Mouse (Mus musculus) thymus, postnatal 10 days (tissue): ENCODE data around the gene Lama1.

Experiments
- DNase-seq, 2 experiments: peaks; one replicate each; pipeline ENCODE4 v3.0.0; 2021; ENCODE audit warnings: low spot score in 2 of 2

Lama1 gene

DNA sequence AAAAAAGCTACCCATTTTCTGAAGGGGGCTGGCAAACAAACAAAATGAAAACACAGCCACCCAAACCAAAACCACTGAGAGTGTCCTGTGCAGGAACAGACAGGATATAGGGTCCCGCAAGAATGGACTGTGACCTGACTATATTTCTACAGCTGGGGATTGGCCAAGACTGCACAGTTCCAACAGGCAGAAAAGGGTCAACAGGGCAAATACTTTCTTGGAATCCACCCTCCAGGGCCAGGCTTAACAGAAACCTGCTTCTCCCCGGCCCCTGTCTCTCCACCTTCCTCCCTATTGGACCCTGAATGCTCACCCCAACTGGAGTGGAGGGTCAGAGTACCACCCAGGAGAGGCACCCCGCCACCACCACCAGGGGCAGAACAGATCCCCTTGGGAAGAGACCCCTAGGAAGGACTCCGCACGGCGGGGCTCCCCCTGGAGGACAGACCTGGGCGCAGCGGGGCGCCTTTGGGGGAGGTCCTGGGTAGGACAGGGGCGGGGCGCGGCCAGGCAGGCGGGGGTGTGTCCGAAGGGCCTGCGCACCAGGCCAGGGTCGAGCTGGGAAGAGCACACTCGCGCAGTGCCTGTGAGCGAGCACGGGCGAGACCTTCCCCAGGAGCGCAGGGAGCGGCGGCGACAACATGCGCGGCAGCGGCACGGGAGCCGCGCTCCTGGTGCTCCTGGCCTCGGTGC, at the start of gene Lama1:
Gene Lama1, plus strand, starts transcription at position 566 of the 693 bp plus-strand sequence.
- peak in 1 of 2 experiments; percentile 17 for DNase-seq

DNA sequence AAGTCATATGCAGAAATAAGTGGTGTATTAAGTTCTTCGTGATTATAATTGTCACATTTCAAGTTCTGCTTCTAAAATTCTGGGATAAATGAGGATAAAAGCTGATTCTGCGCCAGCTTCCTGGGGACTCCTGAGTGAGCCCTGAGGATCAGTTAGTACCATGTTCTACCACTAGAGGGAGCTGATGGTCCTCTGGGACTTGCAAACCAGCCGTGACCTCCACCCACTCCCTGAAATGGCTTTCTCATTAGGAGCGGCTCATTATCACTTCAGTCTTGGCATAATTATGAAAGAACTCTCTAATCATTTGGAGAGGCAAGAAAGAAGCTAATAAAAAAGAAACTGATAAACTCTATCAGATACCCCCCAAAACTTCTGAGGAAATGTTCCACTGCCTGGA, 45.6 kb upstream of the Lama1 start:
- DNase-seq: peak in 1 of 2 experiments; percentile 44

DNA sequence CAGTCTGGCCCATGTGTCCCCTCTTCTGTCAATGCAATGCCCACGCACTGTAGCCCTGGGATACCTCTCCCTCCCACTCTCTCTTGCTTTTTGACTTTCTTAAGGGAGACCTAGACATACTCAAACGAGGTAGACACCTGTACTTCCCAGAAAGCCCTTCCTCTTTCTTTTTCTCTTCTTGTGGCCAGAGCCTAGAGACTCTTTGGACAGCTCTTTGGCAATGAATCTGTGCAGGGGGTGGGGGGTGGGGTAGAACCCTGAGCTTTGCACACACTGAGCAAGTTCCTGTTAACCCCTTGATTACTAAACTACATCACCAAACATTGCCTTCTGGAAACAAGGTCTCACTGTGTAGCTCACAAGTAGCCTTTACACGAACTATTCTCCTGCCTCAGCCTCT, 32.8 kb upstream of the Lama1 start:
- no peak for DNase-seq

DNA sequence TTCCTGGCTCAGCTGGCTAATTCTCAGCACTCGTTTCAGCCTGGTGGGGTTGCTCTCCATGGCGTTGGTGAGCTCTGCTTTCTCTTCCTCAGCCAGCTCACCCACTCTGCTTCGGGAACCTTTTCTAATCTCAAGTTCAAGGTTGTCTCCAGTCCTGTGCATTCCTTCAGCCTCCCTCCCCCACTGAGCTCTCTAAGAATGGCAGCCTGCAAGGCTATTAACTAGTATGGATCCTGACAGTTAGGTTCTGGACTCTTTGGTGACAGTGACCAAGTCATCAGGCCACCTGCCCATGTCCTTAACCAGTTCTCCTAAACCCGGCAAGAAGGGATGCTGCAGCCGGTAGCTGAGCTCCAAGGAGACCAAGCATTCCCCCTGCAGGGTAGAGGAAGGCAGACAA, 30.1 kb upstream of the Lama1 start:
- no peak for DNase-seq

- DNase-seq: peak in 1 of 2 experiments; percentile 6
Observed at GRCm38 (mm10) chr17:67667981-67668380, 29.1 kb upstream of the Lama1 start.

- no peak for DNase-seq
Observed at GRCm38 (mm10) chr17:67678576-67678975, 18.5 kb upstream of the Lama1 start.

- no peak for DNase-seq
Observed at GRCm38 (mm10) chr17:67681084-67681483, 16.0 kb upstream of the Lama1 start.

- no peak for DNase-seq
Observed at GRCm38 (mm10) chr17:67685022-67685743, 11.9 kb upstream of the Lama1 start.

DNA sequence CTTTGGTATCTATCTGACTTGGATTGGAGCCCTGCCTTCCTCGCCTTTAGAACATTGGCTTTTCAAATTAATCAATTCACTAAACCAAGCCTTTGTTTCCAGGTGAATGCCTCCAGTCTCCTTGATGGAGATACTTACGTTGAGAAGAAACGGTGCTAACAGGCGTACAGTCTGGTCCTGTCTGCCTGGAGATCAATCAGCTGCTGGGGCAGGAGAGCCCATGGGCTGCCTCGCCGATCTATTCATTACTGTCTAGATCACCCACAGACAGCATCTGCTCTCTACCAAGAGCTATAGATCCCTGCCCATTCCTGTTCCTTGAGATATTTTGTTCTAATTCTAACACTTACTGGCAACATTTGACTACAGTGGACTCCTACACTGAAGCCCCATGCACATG, 9.6 kb upstream of the Lama1 start:
- no peak for DNase-seq

DNA sequence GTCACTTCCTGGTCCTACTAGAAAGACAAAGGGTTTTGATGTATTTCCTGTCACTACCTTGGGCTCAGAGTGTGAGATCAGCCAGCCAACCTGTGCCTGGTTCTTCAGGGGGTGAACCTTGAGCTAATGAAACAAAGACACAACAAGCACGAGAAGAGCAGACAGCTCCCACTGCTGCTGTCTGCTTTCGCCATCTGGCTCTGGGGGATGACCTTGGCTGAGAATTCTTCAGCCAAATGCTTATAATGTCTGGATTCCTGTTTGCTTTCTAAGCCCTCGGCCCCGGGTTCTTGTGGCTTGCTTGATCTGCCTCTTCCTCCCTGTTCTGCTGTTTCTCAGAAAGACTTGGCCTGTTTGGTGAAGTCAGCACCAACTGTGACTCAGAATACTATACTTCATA, 6.4 kb upstream of the Lama1 start:
- no peak for DNase-seq

GRCm38 (mm10) chr17:67692651-67693050, 4.4 kb upstream of the Lama1 start:
- no peak for DNase-seq

DNA sequence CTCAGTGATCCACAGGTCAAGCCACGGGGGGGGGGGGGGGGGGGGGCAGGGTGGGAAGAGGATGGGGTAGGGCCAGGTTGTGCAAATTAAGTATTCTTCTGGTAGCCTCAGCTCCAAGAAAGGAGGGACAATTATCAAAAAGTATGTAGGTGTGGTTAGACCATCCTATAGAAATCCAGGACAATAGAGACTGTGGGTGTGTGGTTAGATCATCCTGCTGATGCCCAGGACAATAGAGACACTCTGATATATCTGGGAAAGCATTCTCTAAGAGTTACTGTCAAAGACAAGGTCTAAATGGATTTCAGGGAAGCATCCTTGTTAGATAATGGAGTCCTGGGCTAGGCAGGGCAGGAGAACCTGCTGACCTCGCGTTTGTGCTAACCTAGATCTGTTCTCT, 3.2 kb upstream of the Lama1 start:
- no peak for DNase-seq

DNA sequence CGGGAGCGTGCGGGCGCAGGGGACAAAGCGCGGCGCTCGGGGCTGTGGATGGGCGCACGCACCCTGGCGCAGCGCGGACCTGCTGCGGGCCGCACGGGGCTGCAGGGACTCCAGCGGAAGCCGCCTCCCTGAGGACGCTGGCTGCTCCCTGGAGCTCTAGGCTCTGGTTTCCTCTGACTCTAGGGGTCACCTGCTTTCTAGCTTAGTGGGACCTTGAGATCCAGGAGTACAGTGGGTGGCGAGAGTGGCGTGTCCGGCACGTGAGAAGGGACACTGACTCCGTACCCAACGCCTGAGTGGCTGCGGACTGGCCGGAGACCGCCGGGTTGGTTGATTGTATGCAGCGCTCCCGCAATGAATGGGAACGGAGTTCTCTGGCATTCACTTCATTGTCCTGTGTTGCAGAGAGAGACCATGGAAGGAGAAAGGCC, 417 bp downstream of the Lama1 start:
- DNase-seq: no peak

- DNase-seq: no peak
Observed at GRCm38 (mm10) chr17:67698301-67698700, 1.2 kb downstream of the Lama1 start.

DNA sequence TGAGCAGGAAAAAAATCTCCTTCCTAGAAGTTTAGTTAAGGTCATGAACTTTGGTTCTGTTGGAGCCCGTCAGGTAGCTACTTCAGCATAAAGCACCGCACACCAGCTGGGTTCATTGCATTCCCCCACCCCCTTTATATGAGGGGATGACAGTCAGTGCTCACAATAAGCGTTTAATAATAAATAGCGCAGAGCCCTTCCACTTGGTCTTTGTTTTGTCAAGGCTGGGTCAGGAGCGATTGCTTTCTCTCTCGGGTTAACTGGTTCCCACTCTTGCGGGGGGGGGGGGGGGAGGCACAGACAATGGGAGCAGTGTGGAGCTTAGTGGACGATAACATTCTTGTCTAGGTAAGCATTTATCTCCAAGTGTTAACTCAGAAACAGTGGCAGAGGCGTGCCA, 4.7 kb downstream of the Lama1 start:
- DNase-seq: no peak

DNA sequence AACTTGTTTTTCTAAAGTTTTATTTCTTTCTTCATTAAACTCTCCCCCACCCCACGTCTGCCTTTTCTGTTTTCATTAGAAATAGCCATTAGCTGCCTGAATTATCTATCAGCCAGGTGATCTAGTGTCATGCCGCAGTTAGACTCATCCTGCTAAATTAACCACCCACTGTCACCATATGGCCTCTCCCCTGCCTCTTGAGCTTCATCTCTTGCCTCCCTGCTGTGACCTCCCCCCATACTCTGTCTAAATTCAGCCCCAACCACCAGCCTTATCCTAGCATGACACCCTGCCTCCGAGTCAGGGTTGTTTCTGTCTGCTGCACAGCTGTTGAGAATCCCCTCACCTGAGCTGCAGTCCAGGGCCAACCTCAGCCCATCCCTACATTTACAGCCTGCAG, 5.9 kb downstream of the Lama1 start:
- no peak for DNase-seq

DNA sequence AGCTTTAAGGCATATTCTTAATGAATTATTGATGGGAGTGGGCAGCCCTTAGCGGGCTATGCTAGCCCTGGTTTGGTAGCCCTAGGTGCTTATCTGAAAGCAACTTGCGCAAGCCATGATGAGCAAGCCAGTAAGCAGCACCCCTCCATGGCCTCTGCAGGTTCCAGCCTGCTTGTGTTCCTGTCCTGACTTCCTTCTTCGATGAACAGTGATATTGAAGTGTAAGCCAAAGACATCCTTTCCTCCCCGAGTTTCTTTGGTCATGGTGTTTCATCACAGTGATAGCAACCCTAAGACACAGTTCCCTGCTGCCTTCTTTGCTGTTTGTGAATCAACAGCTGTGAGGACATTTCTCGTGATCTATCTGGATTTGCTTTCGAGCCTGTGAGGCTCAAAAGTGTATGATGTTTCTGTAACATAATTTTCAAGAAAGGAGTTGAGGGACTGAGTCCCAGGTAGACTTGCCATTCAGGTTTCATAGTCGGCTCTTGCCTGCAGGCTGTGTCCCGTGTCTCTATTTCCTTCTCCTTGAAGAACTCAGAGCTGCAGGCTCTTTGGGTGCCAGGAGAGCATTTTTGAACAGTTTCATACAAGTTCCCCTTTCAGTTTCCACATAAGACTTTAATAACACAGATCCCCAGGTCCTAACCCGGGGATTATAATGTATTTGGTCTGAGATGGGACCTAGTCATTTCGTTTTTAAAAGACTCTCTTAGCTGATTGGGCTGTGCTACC, 8.1 kb downstream of the Lama1 start:
- DNase-seq: no peak

DNA sequence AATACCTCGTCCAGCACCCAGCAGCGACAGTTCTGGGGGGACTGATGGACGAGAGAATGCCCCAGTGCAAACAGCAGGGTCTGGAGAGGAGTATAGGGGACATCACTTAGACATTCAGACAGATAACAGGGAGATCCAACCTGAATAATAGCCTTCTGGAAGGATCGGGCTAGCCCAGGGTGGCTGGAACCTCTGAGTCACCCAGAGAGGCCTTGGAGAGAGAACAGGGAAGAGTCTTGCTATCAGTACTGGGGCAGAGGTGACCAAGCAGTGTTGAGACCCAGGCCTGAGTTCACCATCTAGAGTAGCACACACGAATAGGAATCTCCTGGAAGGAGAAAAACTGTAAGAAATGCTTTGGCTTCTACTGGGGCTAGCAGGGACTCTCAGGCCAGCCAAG, 9.3 kb downstream of the Lama1 start:
- DNase-seq: no peak

DNA sequence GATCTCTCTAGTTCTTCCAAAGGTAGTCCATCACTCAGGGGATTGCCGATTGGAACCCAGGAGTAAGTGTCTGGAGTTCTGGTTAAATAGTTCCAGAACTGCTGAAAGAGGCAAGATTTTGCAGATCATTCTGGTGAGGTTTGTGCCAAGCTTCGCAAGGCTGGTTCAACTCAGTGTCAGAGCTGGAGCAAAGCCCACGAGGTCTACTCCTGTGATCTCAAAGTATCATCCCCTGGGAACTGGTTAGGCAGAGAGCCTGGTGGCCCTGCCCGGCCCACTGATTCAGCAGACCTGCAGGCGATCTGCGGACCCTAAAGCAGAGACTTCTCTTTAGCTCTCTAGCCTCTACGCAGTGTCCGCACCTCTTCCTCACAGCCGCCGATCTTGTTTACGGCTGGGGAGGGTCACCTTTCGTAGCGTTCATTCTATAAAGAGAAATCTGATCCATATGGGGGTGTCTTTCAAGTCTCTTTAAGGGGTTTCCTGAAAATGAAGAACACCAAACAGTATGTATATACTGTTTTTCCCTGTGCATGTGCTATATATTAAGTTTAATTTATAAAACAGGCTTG, 10.8 kb downstream of the Lama1 start:
- DNase-seq: no peak

GRCm38 (mm10) chr17:67710377-67710781, 13.3 kb downstream of the Lama1 start:
- DNase-seq: no peak

DNA sequence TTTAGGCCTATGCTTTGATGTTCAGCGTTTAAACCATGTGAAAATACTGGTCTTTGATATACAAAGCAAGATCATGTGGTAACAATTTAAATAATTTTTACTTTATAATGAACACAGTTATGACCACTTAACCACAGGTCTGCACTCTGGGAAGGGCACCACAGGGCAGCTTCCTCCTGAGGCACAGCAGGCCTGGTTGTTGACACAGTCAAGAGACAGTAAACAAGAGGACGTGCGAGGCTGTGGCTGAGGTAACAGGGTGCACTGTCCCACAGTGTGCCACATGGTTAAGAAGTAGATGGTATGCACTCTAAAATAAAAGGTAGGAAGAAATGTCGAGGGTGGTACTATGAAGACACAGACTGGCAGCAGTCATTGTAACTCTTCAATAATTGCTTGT, 14.3 kb downstream of the Lama1 start:
- no peak for DNase-seq

GRCm38 (mm10) chr17:67712929-67713328, 15.9 kb downstream of the Lama1 start:
- no peak for DNase-seq
